Mouse (Mus musculus) CD8-positive naive resting alpha-beta T cell, adult 2 months (primary cell): ENCODE results near the gene Ptprr.

Source experiments
- DNase-seq, 2 experiments: peaks; one replicate each; pipeline ENCODE4 v3.0.0; 2022; ENCODE audit warnings: low read depth in 2 of 2, low spot score in 2 of 2

Ptprr gene

GRCm38 (mm10) chr10:116264521-116264920, 246.5 kb downstream of the Ptprr start:
- DNase-seq, result no peak

GRCm38 (mm10) chr10:116266561-116267433, 248.8 kb downstream of the Ptprr start:
- no peak for DNase-seq

- no peak for DNase-seq
These were observed 249.4 kb downstream of the Ptprr start for GRCm38 (mm10) chr10:116267434-116267822.

GRCm38 (mm10) chr10:116268343-116268742, 250.3 kb downstream of the Ptprr start:
- DNase-seq, result no peak

GRCm38 (mm10) chr10:116270646-116271469, 252.8 kb downstream of the Ptprr start:
- DNase-seq, result no peak

GRCm38 (mm10) chr10:116271470-116271915, 253.5 kb downstream of the Ptprr start:
- no peak for DNase-seq

GRCm38 (mm10) chr10:116272156-116272555, 254.1 kb downstream of the Ptprr start:
- no peak for DNase-seq

- DNase-seq, result no peak
These were observed 257.3 kb downstream of the Ptprr start, which contains the start of gene Ptprb for GRCm38 (mm10) chr10:116275280-116275679. TSS of gene Ptprb (plus strand) at chr10:116275523.

- DNase-seq, result no peak
These were observed 268.8 kb downstream of the Ptprr start for GRCm38 (mm10) chr10:116286697-116287344.

- no peak for DNase-seq
These were observed 270.1 kb downstream of the Ptprr start for GRCm38 (mm10) chr10:116288130-116288529.

GRCm38 (mm10) chr10:116290483-116290882, 272.5 kb downstream of the Ptprr start:
- no peak for DNase-seq

GRCm38 (mm10) chr10:116291153-116291755, 273.2 kb downstream of the Ptprr start:
- no peak for DNase-seq

GRCm38 (mm10) chr10:116296439-116296838, 278.4 kb downstream of the Ptprr start:
- no peak for DNase-seq

GRCm38 (mm10) chr10:116297854-116298253, 279.8 kb downstream of the Ptprr start:
- no peak for DNase-seq

- DNase-seq, result no peak
These were observed 282.8 kb downstream of the Ptprr start for GRCm38 (mm10) chr10:116300824-116301223.

GRCm38 (mm10) chr10:116301258-116301657, 283.2 kb downstream of the Ptprr start:
- DNase-seq, result no peak

- DNase-seq, result no peak
These were observed 286.3 kb downstream of the Ptprr start for GRCm38 (mm10) chr10:116304355-116304754.

- DNase-seq, result no peak
These were observed 291.4 kb downstream of the Ptprr start for GRCm38 (mm10) chr10:116309460-116309859.

- no peak for DNase-seq
These were observed 292.6 kb downstream of the Ptprr start for GRCm38 (mm10) chr10:116310516-116311210.

- peak in 1 of 2 experiments; percentile 9 for DNase-seq
These were observed 301.2 kb downstream of the Ptprr start for GRCm38 (mm10) chr10:116319246-116319645.
